Mouse (Mus musculus) heart, embryonic 11.5 days (tissue): Measurements from ENCODE around the gene Snrpb2. TPM values are rescaled to one million over a fixed set of nuclear protein-coding genes. Genes with fewer than 3 reads are reported as not detected.

Source experiments
- ATAC-seq: fragments of 200-750 bp; cut with Nextera tagmentation; replicated peaks from 2 replicates; pipeline ENCODE4 v1.8.0; 2017; ENCODE audit warnings: moderate library complexity; ENCODE audit not compliant: insufficient number of reproducible peaks, low FRiP score, low TSS enrichment
- H3K27ac ChIP-seq: fragments of 300-500 bp; sonication (generic); 2 replicates; pipeline ENCODE4 v1.5.1; 2014; ENCODE audit warnings: mild to moderate bottlenecking, low read depth, low read length
- H3K27me3 ChIP-seq: fragments of 300-500 bp; sonication (generic); 2 replicates; pipeline ENCODE4 v1.6.1; 2014; ENCODE audit warnings: mild to moderate bottlenecking, low read length, mixed read lengths; ENCODE audit not compliant: control insufficient read depth, insufficient read depth
- H3K36me3 ChIP-seq: fragments of 300-500 bp; sonication (generic); 2 replicates; pipeline ENCODE4 v1.6.1; 2014; ENCODE audit warnings: mild to moderate bottlenecking, low read length, moderate library complexity, mixed read lengths; ENCODE audit not compliant: control insufficient read depth, insufficient read depth
- H3K4me1 ChIP-seq: fragments of 300-500 bp; sonication (generic); 2 replicates; pipeline ENCODE4 v1.6.1; 2014; ENCODE audit warnings: low read length; ENCODE audit not compliant: control insufficient read depth, insufficient read depth
- H3K4me2 ChIP-seq: fragments of 300-500 bp; sonication (generic); 2 replicates; pipeline ENCODE4 v1.6.1; 2014; ENCODE audit warnings: mild to moderate bottlenecking, moderate library complexity
- H3K4me3 ChIP-seq: fragments of 300-500 bp; sonication (generic); 2 replicates; pipeline ENCODE4 v1.5.1; 2014; ENCODE audit warnings: low read depth, low read length
- H3K9ac ChIP-seq: fragments of 300-500 bp; sonication (generic); 2 replicates; pipeline ENCODE4 v1.6.1; 2014; ENCODE audit warnings: mild to moderate bottlenecking, low read depth, low read length, moderate library complexity
- H3K9me3 ChIP-seq: fragments of 300-500 bp; sonication (generic); replicated peaks from 2 replicates; pipeline ENCODE4 v1.6.1; 2016; ENCODE audit warnings: low read length; ENCODE audit not compliant: control insufficient read depth
- WGBS: fragments of 180-500 bp; shearing (Covaris S2); extraction: QIAGEN DNeasy Blood & Tissue Kit; methylation state at CpG from one replicate; pipeline ENCODE4 v1.1.7; 2014; ENCODE audit not compliant: insufficient replicate concordance; 5-methylcytosine and 5-hydroxymethylcytosine counted together
- polyA plus RNA-seq: library from polyadenylated mRNA; unstranded; fragments of >200 nt; fragmentation: Nextera tagmentation; extraction: Ambion mirVana; gene quantifications from 2 replicates; pipeline ENCODE4 v1.2.1, GENCODE M21; 2014

Gene Snrpb2
- polyA plus RNA-seq, 1 experiment from 2014 or later: 65.1 TPM

- Histone ChIP-seq H3K27me3 (no peaks in the 10 kb centered on the region), H3K4me2 (no peak overlapping the region), H3K4me1 (no peaks in the 10 kb centered on the region), H3K36me3 (no peaks in the 10 kb centered on the region), H3K27ac (no peak overlapping the region), H3K9ac (no peak overlapping the region), H3K4me3 (no peak overlapping the region), H3K9me3 (no peaks in the 10 kb centered on the region)
- no peak for ATAC-seq
- 64% methylated on average over 3 of the region's 3 CpGs for WGBS
Measured at GRCm38 (mm10) chr2:143117453-143117852, 54.6 kb downstream of the Snrpb2 start.

- Histone ChIP-seq H3K4me3 (no peak overlapping the region), H3K36me3 (no peaks in the 10 kb centered on the region), H3K27me3 (no peaks in the 10 kb centered on the region), H3K9ac (no peak overlapping the region), H3K4me2 (no peak overlapping the region), H3K27ac (no peak overlapping the region), H3K4me1 (no peaks in the 10 kb centered on the region), H3K9me3 (no peaks in the 10 kb centered on the region)
- no peak for ATAC-seq
- 76% methylated on average over 7 of the region's 7 CpGs for WGBS
Measured at GRCm38 (mm10) chr2:143118221-143118620, 55.4 kb downstream of the Snrpb2 start.

Other genes starting within 250 kb of the Snrpb2 start
- 7.6 and 11.3 TPM in 2 replicates for gene Kif16b, start 161.5 kb upstream of the Snrpb2 start, polyA plus RNA-seq
- 1.7 and 2.6 TPM in 2 replicates for gene Otor, start 15.4 kb downstream of the Snrpb2 start, polyA plus RNA-seq